Mouse (Mus musculus): ENCODE data around the gene Samd4b.

GRCm38 (mm10) chr7:28452361-28453005 lies 145.5 kb downstream of the Samd4b start:
- TF ChIP-seq CTCF (IDR thresholded peaks at IDR 0.05; ENCODE audit: borderline replicate concordance, insufficient read depth, low read depth, low read length) = no peak
- TF ChIP-seq POLR2A (IDR thresholded peaks at IDR 0.05; ENCODE audit: borderline replicate concordance, insufficient read depth, low read length) = no peak
